Mouse (Mus musculus) hindbrain, embryonic 16.5 days (tissue): ENCODE data around the gene Slc35g3. TPM values are rescaled to one million over a fixed set of nuclear protein-coding genes. Genes with fewer than 3 reads are reported as not detected.

Source experiments
- ATAC-seq: fragments of 200-750 bp; cut with Nextera tagmentation; 2 replicates; pipeline ENCODE4 v1.8.0; 2017; ENCODE audit warnings: moderate TSS enrichment, moderate library complexity
- H3K27ac ChIP-seq: fragments of 300-500 bp; sonication (generic); 2 replicates; pipeline ENCODE4 v1.5.1; 2014; ENCODE audit warnings: low read depth, mild to moderate bottlenecking, control low read depth, low read length, moderate library complexity
- H3K27me3 ChIP-seq: fragments of 300-500 bp; sonication (generic); replicated peaks from 2 replicates; pipeline ENCODE4 v1.6.1; 2014; ENCODE audit warnings: low read length; ENCODE audit not compliant: control insufficient read depth, insufficient read depth
- H3K36me3 ChIP-seq: fragments of 300-500 bp; sonication (generic); 2 replicates; pipeline ENCODE4 v1.6.1; 2014; ENCODE audit warnings: mild to moderate bottlenecking, low read length, moderate library complexity, mixed read lengths; ENCODE audit not compliant: control insufficient read depth, insufficient read depth
- H3K4me1 ChIP-seq: fragments of 300-500 bp; sonication (generic); 2 replicates; pipeline ENCODE4 v1.6.1; 2014; ENCODE audit warnings: low read depth, low read length; ENCODE audit not compliant: control insufficient read depth, insufficient read depth
- H3K4me2 ChIP-seq: fragments of 300-500 bp; sonication (generic); 2 replicates; pipeline ENCODE4 v1.6.1; 2014; ENCODE audit warnings: mild to moderate bottlenecking, low read length, control low read depth, moderate library complexity
- H3K4me3 ChIP-seq: fragments of 300-500 bp; sonication (generic); 2 replicates; pipeline ENCODE4 v1.5.1; 2014; ENCODE audit warnings: mild to moderate bottlenecking, low read length, control low read depth, moderate library complexity
- H3K9ac ChIP-seq: fragments of 300-500 bp; sonication (generic); 2 replicates; pipeline ENCODE4 v1.6.1; 2014; ENCODE audit warnings: low read depth, mild to moderate bottlenecking, control low read depth, low read length, moderate library complexity
- H3K9me3 ChIP-seq: fragments of 300-500 bp; sonication (generic); 2 replicates; pipeline ENCODE4 v1.6.1; 2014; ENCODE audit warnings: mild to moderate bottlenecking, low read length, moderate library complexity; ENCODE audit not compliant: control insufficient read depth
- WGBS: fragments of 180-500 bp; shearing (Covaris S2); extraction: QIAGEN DNeasy Blood & Tissue Kit; methylation state at CpG from one replicate; pipeline ENCODE4 v1.1.7; 2014; 5-methylcytosine and 5-hydroxymethylcytosine counted together
- polyA plus RNA-seq: library from polyadenylated mRNA; unstranded; fragments of >200 nt; fragmentation: Nextera tagmentation; extraction: Ambion mirVana; gene quantifications from 2 replicates; pipeline ENCODE4 v1.2.1, GENCODE M21; 2015

The Slc35g3 gene
- polyA plus RNA-seq, 1 experiment from 2014 or later, result 0.41 TPM

DNA sequence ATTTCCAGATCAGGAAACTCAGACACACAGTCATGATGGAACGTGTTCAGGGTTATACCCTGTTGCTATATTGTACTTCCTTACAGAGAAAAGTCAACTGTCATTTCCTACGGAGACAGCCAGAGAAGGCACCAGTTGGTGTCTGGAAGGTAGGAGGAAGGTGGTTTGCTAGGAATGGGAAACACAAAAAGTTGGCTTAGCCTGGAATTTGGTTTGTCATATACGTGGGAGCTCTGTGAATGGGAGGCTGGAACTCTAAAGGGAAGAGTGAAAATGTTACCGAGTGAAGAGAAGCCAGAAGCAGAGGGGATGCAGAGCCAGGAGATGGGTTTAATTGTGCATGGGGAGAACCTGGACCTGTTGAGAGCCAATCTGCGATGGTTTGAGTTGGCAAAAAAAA is 29.7 kb upstream of the Slc35g3 start:
- Histone ChIP-seq H3K4me3 (no peak overlapping the region), H3K9me3 (no peaks in the 10 kb centered on the region), H3K4me2 (no peak overlapping the region), H3K27me3 (peaks cover 4% of the 10 kb centered on the region; the same call in 1 of the 2 replicates), H3K36me3 (no peaks in the 10 kb centered on the region), H3K27ac (no peak overlapping the region), H3K9ac (no peak overlapping the region), H3K4me1 (peaks cover 5% of the 10 kb centered on the region; the same call in 1 of the 2 replicates)
- ATAC-seq, result no peak
- WGBS, result 72% methylated on average over 5 of the region's 5 CpGs

DNA sequence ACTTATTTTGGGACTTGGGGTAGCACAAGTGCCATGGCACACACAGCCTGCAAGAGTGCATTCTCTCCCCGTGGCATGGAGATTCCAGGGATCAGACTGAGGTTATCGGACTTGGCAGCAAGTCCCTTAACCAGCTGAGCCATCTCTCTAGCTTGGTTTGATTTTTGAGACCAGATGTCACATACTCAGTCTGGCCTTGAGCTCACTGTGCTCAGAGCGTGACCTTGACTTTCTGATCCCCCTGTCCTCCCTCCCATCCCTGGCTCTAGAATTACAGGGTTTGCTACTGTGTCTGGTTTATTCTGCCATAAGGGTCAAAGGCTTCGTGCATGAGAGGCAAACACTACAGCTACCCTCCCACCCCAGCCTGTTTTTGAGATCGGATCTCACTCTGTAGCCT is 27.7 kb upstream of the Slc35g3 start:
- 65% methylated on average over 5 of the region's 5 CpGs for WGBS

DNA sequence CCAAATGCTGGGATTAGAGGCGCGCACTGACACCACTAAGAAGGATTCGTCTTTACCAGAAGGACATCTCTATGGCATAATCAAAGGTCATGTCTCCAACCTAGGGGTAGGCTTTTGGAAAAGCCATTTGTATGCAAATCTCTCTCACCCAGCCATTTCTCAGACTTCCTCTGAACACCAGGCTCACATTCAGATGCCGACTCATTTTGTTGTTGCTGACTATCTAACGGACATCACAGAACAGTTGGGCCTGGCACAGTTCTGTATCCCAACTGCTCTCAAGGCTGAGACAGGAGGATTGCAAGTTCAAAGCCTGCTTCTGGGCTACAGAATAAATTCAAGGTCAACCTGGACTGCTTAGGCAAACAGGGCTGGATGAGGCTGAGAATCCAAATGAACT is 25.5 kb upstream of the Slc35g3 start:
- no peaks in the 10 kb centered on the region for H3K36me3 ChIP-seq
- no peak overlapping the region for H3K4me2 ChIP-seq
- H3K27me3 ChIP-seq, result no peaks in the 10 kb centered on the region
- H3K9ac ChIP-seq, result no peak overlapping the region
- H3K9me3 ChIP-seq, result no peaks in the 10 kb centered on the region
- WGBS, result 85% methylated on average over 5 of the region's 5 CpGs
- no peak overlapping the region for H3K4me3 ChIP-seq
- ATAC-seq, result no peak
- no peaks in the 10 kb centered on the region for H3K4me1 ChIP-seq
- no peak overlapping the region for H3K27ac ChIP-seq

More for the DNA sequence above, 27.7 kb upstream of the Slc35g3 start:
- Histone ChIP-seq H3K9ac (no peak overlapping the region), H3K36me3 (no peaks in the 10 kb centered on the region), H3K4me1 (no peaks in the 10 kb centered on the region), H3K27me3 (0 out of 2 replicates have a peak, but pooled peaks cover 4% of the 10 kb centered on the region), H3K4me3 (no peak overlapping the region), H3K4me2 (no peak overlapping the region), H3K9me3 (no peaks in the 10 kb centered on the region), H3K27ac (no peak overlapping the region)
- ATAC-seq, result no peak

DNA sequence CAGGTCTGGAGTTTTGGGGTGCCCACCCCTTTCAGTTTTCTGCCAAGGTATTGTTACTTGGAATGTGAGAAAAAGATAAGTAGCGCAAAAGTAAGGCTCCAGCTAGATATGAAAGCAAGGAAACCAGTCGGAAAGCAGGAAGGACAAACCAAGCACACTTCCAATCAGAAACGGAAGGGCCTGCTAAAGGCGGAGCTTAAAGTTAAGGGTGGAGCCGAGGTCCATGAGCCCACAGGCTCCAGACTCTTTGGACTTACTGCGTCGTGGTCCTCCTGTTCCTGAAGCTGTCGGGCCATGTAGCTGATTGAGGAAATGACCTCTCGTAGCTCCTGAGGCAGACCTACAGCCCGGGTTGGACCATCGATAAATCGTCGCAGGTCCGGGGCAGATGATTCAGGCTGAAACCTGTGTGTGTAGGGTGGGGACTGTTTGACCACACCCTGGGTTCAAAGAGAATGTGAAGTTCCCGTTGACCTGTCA is 23.1 kb upstream of the Slc35g3 start:
- no peaks in the 10 kb centered on the region for H3K36me3 ChIP-seq
- 48% methylated on average over 15 of the region's 15 CpGs for WGBS
- H3K27ac ChIP-seq, result no peak overlapping the region
- H3K9me3 ChIP-seq, result no peaks in the 10 kb centered on the region
- H3K4me2 ChIP-seq, result no peak overlapping the region
- no peak overlapping the region for H3K4me3 ChIP-seq
- H3K27me3 ChIP-seq, result no peaks in the 10 kb centered on the region
- no peak overlapping the region for H3K9ac ChIP-seq
- no peaks in the 10 kb centered on the region for H3K4me1 ChIP-seq
- no peak for ATAC-seq

DNA sequence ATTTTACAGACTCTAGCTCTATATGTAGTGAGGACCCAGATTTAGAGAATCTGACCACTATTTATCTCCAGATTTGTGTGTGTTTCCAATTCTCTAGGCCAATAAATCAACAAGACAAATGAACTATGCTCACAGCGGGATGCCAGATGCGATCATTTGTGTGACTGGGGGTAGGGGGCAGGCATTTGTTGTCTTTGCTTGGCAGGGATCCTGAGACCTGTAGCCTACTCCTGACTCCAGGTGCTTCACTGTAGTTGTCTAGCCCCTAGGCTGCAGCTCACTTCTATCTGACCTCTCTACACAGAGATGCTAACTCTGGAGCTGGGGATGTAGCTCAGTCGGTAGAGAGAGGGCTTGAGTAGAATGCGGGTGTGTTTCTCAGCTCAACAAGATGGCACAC is 20.1 kb upstream of the Slc35g3 start:
- Histone ChIP-seq H3K27ac (no peak overlapping the region), H3K4me1 (no peaks in the 10 kb centered on the region), H3K36me3 (peaks cover 5% of the 10 kb centered on the region), H3K9ac (no peak overlapping the region), H3K4me2 (no peak overlapping the region), H3K4me3 (no peak overlapping the region), H3K9me3 (no peaks in the 10 kb centered on the region), H3K27me3 (no peaks in the 10 kb centered on the region)
- WGBS, result 29% methylated on average over 4 of the region's 4 CpGs
- no peak for ATAC-seq

DNA sequence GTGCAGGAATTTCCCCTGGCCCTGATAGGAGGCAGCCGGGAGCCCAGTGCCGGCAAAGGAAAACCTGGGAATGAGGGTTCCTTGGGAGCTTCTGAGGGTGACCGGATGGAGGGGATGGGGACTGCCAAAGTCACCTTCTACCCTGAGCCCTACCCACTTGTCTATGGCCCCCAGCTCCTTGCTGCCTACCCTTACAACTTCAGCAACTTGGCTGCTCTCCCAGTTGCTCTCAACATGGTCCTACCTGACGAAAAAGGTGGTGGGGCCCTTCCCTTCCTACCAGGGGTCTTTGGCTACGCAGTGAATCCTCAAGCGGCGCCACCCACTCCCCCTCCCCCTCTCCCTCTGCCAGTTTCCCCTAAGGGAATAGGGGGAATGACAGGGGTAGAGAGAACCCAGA is 17.2 kb upstream of the Slc35g3 start:
- WGBS, result 47% methylated on average over 7 of the region's 7 CpGs
- no peak overlapping the region for H3K9ac ChIP-seq
- no peaks in the 10 kb centered on the region for H3K9me3 ChIP-seq
- H3K27ac ChIP-seq, result no peak overlapping the region
- no peaks in the 10 kb centered on the region for H3K27me3 ChIP-seq
- peaks cover 12% of the 10 kb centered on the region for H3K36me3 ChIP-seq
- no peak for ATAC-seq
- H3K4me1 ChIP-seq, result no peaks in the 10 kb centered on the region
- no peak overlapping the region for H3K4me2 ChIP-seq
- H3K4me3 ChIP-seq, result no peak overlapping the region

DNA sequence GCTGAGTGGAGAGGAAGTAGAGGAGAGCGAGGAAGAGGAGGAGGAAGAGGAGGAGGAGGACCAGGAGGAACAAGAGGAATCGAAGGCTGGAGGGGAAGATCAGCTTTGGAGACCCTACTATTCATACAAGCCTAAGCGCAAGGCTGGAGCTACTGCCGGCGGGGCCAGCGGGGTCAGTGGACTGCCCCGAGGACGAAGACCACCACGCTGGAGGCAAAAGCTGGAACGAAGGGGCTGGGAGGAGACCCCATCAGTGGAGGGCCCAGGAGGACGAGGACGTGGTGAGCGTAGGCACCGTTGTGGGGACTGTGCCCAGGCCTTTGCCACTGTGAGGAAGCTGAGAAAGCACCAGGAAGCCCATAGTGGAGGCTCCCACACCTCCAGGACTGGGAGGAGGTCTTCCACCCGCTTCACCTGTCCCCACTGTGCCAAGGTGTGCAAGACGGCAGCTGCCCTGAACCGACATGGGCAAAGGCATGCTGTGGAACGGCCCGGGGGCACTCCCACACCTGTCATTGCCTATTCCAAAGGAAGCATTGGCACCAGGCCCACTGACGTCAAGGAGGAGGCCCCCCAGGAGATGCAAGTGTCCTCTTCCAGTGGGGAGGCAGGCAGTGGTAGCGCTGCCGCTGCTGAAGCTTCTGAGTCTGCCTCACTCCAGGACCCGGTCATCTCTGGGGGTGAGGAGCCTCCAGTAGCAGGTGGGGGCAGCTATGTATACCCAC is 16.7 kb upstream of the Slc35g3 start:
- no peak overlapping the region for H3K9ac ChIP-seq
- no peak overlapping the region for H3K4me2 ChIP-seq
- WGBS, result 62% methylated on average over 23 of the region's 23 CpGs
- no peak for ATAC-seq
- H3K4me3 ChIP-seq, result no peak overlapping the region
- no peak overlapping the region for H3K27ac ChIP-seq
- no peaks in the 10 kb centered on the region for H3K4me1 ChIP-seq
- no peaks in the 10 kb centered on the region for H3K27me3 ChIP-seq
- H3K9me3 ChIP-seq, result no peaks in the 10 kb centered on the region
- H3K36me3 ChIP-seq, result peaks cover 12% of the 10 kb centered on the region

DNA sequence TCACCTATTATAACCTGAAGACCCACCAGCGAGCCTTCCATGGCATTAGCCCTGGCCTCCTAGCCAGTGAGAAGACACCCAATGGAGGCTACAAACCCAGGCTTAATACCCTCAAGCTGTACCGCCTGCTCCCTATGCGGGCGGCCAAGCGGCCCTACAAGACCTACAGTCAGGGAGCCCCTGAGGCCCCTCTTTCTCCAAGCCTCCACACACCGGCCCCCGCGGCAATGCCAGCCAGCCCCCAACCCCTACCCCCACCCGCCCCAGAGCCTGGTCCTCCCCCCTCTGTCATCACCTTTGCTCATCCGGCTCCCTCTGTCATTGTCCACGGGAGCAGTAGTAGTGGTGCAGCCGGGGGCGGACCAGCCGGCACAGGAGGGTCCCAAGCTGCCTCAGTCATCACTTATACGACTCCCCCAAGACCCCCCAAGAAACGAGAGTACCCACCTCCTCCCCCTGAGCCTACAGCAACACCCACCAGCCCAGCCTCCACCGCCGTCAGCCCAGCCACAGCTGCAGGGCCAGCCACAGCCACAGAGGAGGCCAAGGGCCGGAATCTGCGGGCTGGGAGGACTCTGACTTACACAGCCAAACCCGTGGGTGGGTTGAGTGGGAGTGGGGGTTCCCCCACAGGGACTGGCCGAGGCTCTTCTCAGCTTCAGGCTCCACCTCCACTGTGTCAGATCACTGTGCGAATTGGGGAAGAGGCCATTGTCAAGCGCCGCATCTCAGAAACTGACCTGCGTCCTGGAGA is 15.9 kb upstream of the Slc35g3 start:
- Histone ChIP-seq H3K4me3 (no peak overlapping the region), H3K9ac (no peak overlapping the region), H3K9me3 (no peaks in the 10 kb centered on the region), H3K36me3 (peaks cover 12% of the 10 kb centered on the region), H3K27ac (no peak overlapping the region), H3K27me3 (no peaks in the 10 kb centered on the region), H3K4me2 (no peak overlapping the region), H3K4me1 (no peaks in the 10 kb centered on the region)
- no peak; the same call in 1 of the 2 replicates for ATAC-seq
- WGBS, result 61% methylated on average over 26 of the region's 26 CpGs

DNA sequence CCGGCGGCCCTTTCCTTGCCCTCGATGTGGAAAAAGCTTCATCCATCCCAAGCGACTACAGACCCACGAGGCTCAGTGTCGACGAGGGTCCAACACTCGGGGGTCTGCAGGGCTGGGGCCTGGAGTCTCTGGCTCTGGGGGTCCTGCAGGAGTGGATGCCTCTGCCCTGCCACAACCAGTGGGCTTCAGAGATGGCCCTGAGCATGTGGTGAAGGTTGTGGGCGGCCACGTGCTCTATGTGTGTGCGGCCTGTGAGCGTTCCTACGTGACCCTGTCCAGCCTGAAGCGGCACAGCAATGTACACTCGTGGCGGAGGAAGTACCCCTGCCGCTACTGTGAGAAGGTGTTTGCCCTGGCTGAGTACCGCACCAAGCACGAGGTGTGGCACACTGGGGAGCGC is 14.7 kb upstream of the Slc35g3 start:
- Histone ChIP-seq H3K4me1 (no peaks in the 10 kb centered on the region), H3K27ac (no peak overlapping the region), H3K9ac (no peak overlapping the region), H3K9me3 (no peaks in the 10 kb centered on the region), H3K4me3 (no peak overlapping the region), H3K4me2 (no peak overlapping the region), H3K27me3 (no peaks in the 10 kb centered on the region), H3K36me3 (peaks cover 12% of the 10 kb centered on the region)
- ATAC-seq, result no peak
- WGBS, result 88% methylated on average over 19 of the region's 20 CpGs
